In the genomic region with DNA sequence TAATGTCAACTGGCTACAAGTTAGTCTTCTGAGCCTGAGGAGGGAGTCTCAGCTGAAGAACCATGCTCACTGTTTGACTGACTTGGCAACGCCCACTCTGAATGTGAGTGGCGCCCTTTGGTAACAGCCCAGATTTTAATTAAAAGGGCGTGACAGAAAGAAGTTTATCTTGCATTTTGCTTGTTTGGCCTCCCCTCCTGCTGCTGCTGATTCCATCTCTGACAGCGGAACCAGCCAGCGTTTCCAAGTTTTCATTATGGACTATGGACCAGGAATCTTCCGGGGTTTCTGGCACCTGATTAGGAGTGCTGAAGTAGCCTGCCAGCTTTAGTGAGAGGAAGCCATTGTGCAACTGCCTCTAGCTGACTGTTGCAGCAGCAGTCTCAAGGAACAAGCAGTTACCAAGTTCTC, we compare ENCODE assay signal across 12 mouse cellular contexts.
DNase-seq lines count a peak whose midpoint lies in the region; ATAC-seq lines count a peak whose summit lies in the region.
"Had no signal": no experiment of that assay in that cellular context is flagged by ENCODE, and none has a peak within 500 bp of the region (broad histone marks: within the 10 kb centered on the region; RNA-seq: fewer than 3 reads in every experiment).

No protein-coding gene starts in this region.

- no peak for DNase-seq in embryo, embryonic 9.5 days (ENCODE audit: extremely low spot score)
- no peak for DNase-seq in left cerebral cortex, adult 11 months (ENCODE audit: low spot score)
- DNase-seq in layer of hippocampus, postnatal 36 days: no peak
- DNase-seq: cerebellum, adult 9-10 months had no signal

- no peaks in the 10 kb centered on the region for H3K36me3 ChIP-seq in hindbrain, embryonic 16.5 days (ENCODE audit: control insufficient read depth, insufficient read depth, low read length)
- no peaks in the 10 kb centered on the region for H3K36me3 ChIP-seq in hindbrain, embryonic 12.5 days
- no peaks in the 10 kb centered on the region for H3K36me3 ChIP-seq in lung, embryonic 16.5 days (ENCODE audit: control insufficient read depth, insufficient read depth, low read length)
- H3K36me3 ChIP-seq: limb, embryonic 12.5 days; neural tube, embryonic 12.5 days; stomach, embryonic 15.5 days had no signal

- no peaks in the 10 kb centered on the region for H3K27me3 ChIP-seq in hindbrain, embryonic 16.5 days (replicated peaks; ENCODE audit: control insufficient read depth, insufficient read depth, low read length)
- no peaks in the 10 kb centered on the region for H3K27me3 ChIP-seq in hindbrain, embryonic 12.5 days
- H3K27me3 ChIP-seq in lung, embryonic 16.5 days (ENCODE audit: control insufficient read depth, insufficient read depth, low read depth, low read length): no peaks in the 10 kb centered on the region
- H3K27me3 ChIP-seq: limb, embryonic 12.5 days; neural tube, embryonic 12.5 days; stomach, embryonic 15.5 days had no signal

- ATAC-seq in hindbrain, embryonic 16.5 days: peak; percentile 72
- no peak for ATAC-seq in hindbrain, embryonic 12.5 days (ENCODE audit: low FRiP score)
- ATAC-seq in granulocyte monocyte progenitor cell, adult 5-6 weeks (replicated peaks; ENCODE audit: poor library complexity, severe bottlenecking): peak; percentile 68
- ATAC-seq in lung, embryonic 16.5 days (ENCODE audit: low read depth): peak; percentile 72

- no peak overlapping the region for H3K4me3 ChIP-seq in hindbrain, embryonic 16.5 days (ENCODE audit: low read length)
- H3K4me3 ChIP-seq in hindbrain, embryonic 12.5 days: no peak overlapping the region
- no peak overlapping the region for H3K4me3 ChIP-seq in brown adipose tissue, adult 24 weeks (ENCODE audit: insufficient read depth, low read depth, low read length)
- H3K4me3 ChIP-seq in lung, embryonic 16.5 days (ENCODE audit: low read length): no peak overlapping the region
- H3K4me3 ChIP-seq: limb, embryonic 12.5 days; neural tube, embryonic 12.5 days; stomach, embryonic 15.5 days had no signal

- no peak overlapping the region for H3K9ac ChIP-seq in hindbrain, embryonic 16.5 days (ENCODE audit: low read depth, low read length)
- no peak overlapping the region for H3K9ac ChIP-seq in hindbrain, embryonic 12.5 days
- H3K9ac ChIP-seq in lung, embryonic 16.5 days (ENCODE audit: low read length): no peak overlapping the region
- H3K9ac ChIP-seq: limb, embryonic 12.5 days; neural tube, embryonic 12.5 days; stomach, embryonic 15.5 days had no signal

- H3K9me3 ChIP-seq in hindbrain, embryonic 16.5 days (ENCODE audit: control insufficient read depth, low read length): no peaks in the 10 kb centered on the region
- H3K9me3 ChIP-seq in hindbrain, embryonic 12.5 days (replicated peaks): no peaks in the 10 kb centered on the region
- no peaks in the 10 kb centered on the region for H3K9me3 ChIP-seq in lung, embryonic 16.5 days (ENCODE audit: control insufficient read depth, low read length)
- H3K9me3 ChIP-seq: limb, embryonic 12.5 days; neural tube, embryonic 12.5 days; stomach, embryonic 15.5 days had no signal

- H3K4me1 ChIP-seq in hindbrain, embryonic 16.5 days (ENCODE audit: control insufficient read depth, insufficient read depth, low read depth, low read length): 0 out of 2 replicates have a peak, but pooled peaks cover 2% of the 10 kb centered on the region
- no peaks in the 10 kb centered on the region; the same call in 1 of the 2 replicates for H3K4me1 ChIP-seq in hindbrain, embryonic 12.5 days
- peaks cover 3% of the 10 kb centered on the region; the same call in 1 of the 2 replicates for H3K4me1 ChIP-seq in brown adipose tissue, adult 24 weeks (ENCODE audit: control insufficient read depth, insufficient read depth, insufficient read length, low read length)
- H3K4me1 ChIP-seq in lung, embryonic 16.5 days (replicated peaks; ENCODE audit: control insufficient read depth, insufficient read depth, low read length): peaks cover 3% of the 10 kb centered on the region; the same call in 1 of the 2 replicates
- H3K4me1 ChIP-seq: limb, embryonic 12.5 days; neural tube, embryonic 12.5 days had no signal

- 35% methylated on average over 6 of the region's 6 CpGs for WGBS in hindbrain, embryonic 16.5 days
- 62% methylated on average over 6 of the region's 6 CpGs for WGBS in hindbrain, embryonic 12.5 days
- WGBS in lung, embryonic 16.5 days: 55% methylated on average over 6 of the region's 6 CpGs

- H3K4me2 ChIP-seq in hindbrain, embryonic 16.5 days (ENCODE audit: low read length): peak overlapping the region; percentile 43
- no peak overlapping the region for H3K4me2 ChIP-seq in hindbrain, embryonic 12.5 days (replicated peaks)
- no peak overlapping the region for H3K4me2 ChIP-seq in lung, embryonic 16.5 days (ENCODE audit: low read depth, low read length)
- H3K4me2 ChIP-seq: limb, embryonic 12.5 days; neural tube, embryonic 12.5 days; stomach, embryonic 15.5 days had no signal

- H3K27ac ChIP-seq in hindbrain, embryonic 16.5 days (ENCODE audit: low read depth, low read length): no peak overlapping the region
- no peak overlapping the region for H3K27ac ChIP-seq in hindbrain, embryonic 12.5 days
- peak overlapping the region; percentile 10; the same call in 1 of the 2 replicates for H3K27ac ChIP-seq in brown adipose tissue, adult 24 weeks (replicated peaks; ENCODE audit: low read depth, low read length)
- H3K27ac ChIP-seq in lung, embryonic 16.5 days (ENCODE audit: low read length): no peak overlapping the region
- H3K27ac ChIP-seq: limb, embryonic 12.5 days; neural tube, embryonic 12.5 days; stomach, embryonic 15.5 days had no signal
